Mouse (Mus musculus) heart, adult 2 months (tissue): ENCODE measurements at regions not wholly inside any gene's neighbourhood (a gene's known extent, or its start where the extent isn't known, plus 50 kb on each side); places are given as distances from the start of the nearest gene placed in this dataset.

Experiments used
- EP300 ChIP-seq: fragments of 200-500 bp; IDR thresholded peaks from 2 replicates; pipeline ENCODE4 v1.6.1; 2011; ENCODE audit warnings: low read depth, low read length, control low read depth; ENCODE audit not compliant: insufficient read depth
- POLR2A ChIP-seq: fragments of 200-500 bp; IDR thresholded peaks from 2 replicates; pipeline ENCODE4 v1.6.1; 2011; ENCODE audit warnings: mild to moderate bottlenecking, low read depth, low read length, control low read depth; ENCODE audit not compliant: insufficient read depth

DNA sequence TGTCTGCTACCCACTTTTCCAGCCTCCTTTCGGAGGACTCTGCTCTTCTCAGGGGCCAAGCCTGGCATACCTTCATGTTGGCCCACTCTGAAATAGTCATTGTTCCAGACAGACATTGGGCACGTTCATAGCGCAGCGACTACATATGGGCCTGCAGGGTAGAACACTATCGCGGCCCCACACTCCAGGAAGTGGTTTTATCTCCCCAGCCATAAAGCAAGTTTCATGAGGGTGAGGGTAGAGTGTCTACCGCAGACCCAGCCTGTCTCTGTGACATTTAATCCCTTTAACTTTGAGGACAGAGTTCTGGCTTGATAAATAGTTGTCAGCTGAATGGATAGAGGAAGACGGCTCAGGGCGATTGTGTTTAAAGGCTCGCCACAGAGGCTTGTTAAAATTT, 177.5 kb upstream of the Elac2 start:
- TF ChIP-seq EP300 = no peak
- TF ChIP-seq POLR2A = no peak
